Mouse (Mus musculus) kidney, embryonic 16.5 days (tissue): Measurements from ENCODE around the gene Irx6. TPM values are rescaled to one million over a fixed set of nuclear protein-coding genes. Genes with fewer than 3 reads are reported as not detected.

Experiments used
- ATAC-seq: fragments of 200-750 bp; cut with Nextera tagmentation; 2 replicates; pipeline ENCODE4 v1.8.0; 2017; ENCODE audit warnings: moderate TSS enrichment; ENCODE audit not compliant: low FRiP score, low TSS enrichment
- H3K27ac ChIP-seq: fragments of 300-500 bp; sonication (generic); 2 replicates; pipeline ENCODE4 v1.5.1; 2014; ENCODE audit warnings: low read length
- H3K27me3 ChIP-seq: fragments of 300-500 bp; sonication (generic); 2 replicates; pipeline ENCODE4 v1.6.1; 2014; ENCODE audit warnings: low read length, control low read depth, mixed read lengths; ENCODE audit not compliant: insufficient read depth
- H3K36me3 ChIP-seq: fragments of 300-500 bp; sonication (generic); 2 replicates; pipeline ENCODE4 v1.6.1; 2014; ENCODE audit warnings: low read length, control low read depth, mixed read lengths; ENCODE audit not compliant: insufficient read depth
- H3K4me1 ChIP-seq: fragments of 300-500 bp; sonication (generic); 2 replicates; pipeline ENCODE4 v1.6.1; 2014; ENCODE audit warnings: low read length, control low read depth, mixed read lengths; ENCODE audit not compliant: insufficient read depth
- H3K4me2 ChIP-seq: fragments of 300-500 bp; sonication (generic); replicated peaks from 2 replicates; pipeline ENCODE4 v1.6.1; 2014; ENCODE audit warnings: low read depth, low read length
- H3K4me3 ChIP-seq: fragments of 300-500 bp; sonication (generic); 2 replicates; pipeline ENCODE4 v1.5.1; 2014; ENCODE audit warnings: mild to moderate bottlenecking, low read length
- H3K9ac ChIP-seq: fragments of 300-500 bp; sonication (generic); replicated peaks from 2 replicates; pipeline ENCODE4 v1.6.1; 2014; ENCODE audit warnings: low read length
- H3K9me3 ChIP-seq: fragments of 300-500 bp; sonication (generic); 2 replicates; pipeline ENCODE4 v1.6.1; 2016; ENCODE audit warnings: low read length, control low read depth
- WGBS: fragments of 180-500 bp; shearing (Covaris S2); extraction: QIAGEN DNeasy Blood & Tissue Kit; methylation state at CpG from one replicate; pipeline ENCODE4 v1.1.7; 2014; 5-methylcytosine and 5-hydroxymethylcytosine counted together
- polyA plus RNA-seq: library from polyadenylated mRNA; unstranded; fragments of >200 nt; fragmentation: Nextera tagmentation; extraction: Ambion mirVana; gene quantifications from 2 replicates; pipeline ENCODE4 v1.2.1, GENCODE M21; 2015

The Irx6 gene
- polyA plus RNA-seq, 1 experiment from 2014 or later = 0.14 TPM

DNA sequence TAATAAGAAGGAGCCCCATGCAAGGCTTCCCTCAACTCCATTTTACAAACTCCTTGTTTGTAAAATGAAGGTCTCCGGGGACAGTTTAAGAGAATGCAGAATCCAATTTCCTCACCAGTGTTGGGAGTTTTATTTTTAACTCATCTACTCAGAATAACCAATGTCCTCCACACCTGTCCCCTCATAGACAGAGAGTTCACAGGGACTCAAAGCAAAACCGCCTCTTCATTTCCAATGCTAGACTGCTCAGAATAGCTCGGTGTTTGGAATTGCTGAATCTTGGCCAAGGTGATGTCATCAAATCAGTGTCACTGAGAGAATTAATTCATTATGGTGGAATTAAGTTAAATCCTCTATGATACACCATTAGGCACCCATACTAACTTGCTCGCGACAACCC, 44.0 kb downstream of the Irx6 start:
- no peaks in the 10 kb centered on the region for H3K9me3 ChIP-seq
- H3K36me3 ChIP-seq = no peaks in the 10 kb centered on the region
- H3K4me2 ChIP-seq = no peak overlapping the region
- no peak overlapping the region for H3K27ac ChIP-seq
- WGBS = 87% methylated on average over 5 of the region's 5 CpGs
- no peak overlapping the region for H3K4me3 ChIP-seq
- H3K27me3 ChIP-seq = no peaks in the 10 kb centered on the region; the same call in 1 of the 2 replicates
- no peak overlapping the region for H3K9ac ChIP-seq
- no peak for ATAC-seq
- no peaks in the 10 kb centered on the region for H3K4me1 ChIP-seq

- no peak overlapping the region for H3K4me3 ChIP-seq
- no peaks in the 10 kb centered on the region for H3K36me3 ChIP-seq
- H3K27me3 ChIP-seq = no peaks in the 10 kb centered on the region; the same call in 1 of the 2 replicates
- H3K9ac ChIP-seq = no peak overlapping the region
- H3K27ac ChIP-seq = no peak overlapping the region
- 0 out of 2 replicates have a peak overlapping the region, but pooled peaks have one; percentile 20 for H3K4me2 ChIP-seq
- H3K4me1 ChIP-seq = 0 out of 2 replicates have a peak, but pooled peaks cover 3% of the 10 kb centered on the region
- peak; percentile 87 for ATAC-seq
- WGBS = 35% methylated on average over 12 of the region's 12 CpGs
- no peaks in the 10 kb centered on the region for H3K9me3 ChIP-seq
Measured at GRCm38 (mm10) chr8:92721266-92721935, 47.3 kb downstream of the Irx6 start.

DNA sequence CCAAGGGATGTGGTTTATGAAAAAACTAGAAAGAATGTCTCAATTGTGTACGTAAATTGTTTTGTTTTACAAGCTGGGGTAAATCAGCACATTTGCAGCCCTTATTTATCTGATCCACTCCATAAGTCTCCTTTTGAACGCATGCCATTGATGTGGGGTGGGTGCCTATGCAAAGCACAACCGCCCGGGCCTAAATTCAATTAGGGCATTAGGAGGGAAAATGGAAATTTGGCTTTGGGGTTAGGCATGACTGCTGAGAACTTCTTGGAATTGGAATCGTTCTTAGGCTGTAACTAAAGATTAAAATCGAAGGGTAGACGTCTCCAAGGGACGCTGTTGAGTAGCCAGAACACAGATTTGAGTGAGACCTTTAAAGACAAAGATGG, 47.8 kb downstream of the Irx6 start:
- H3K36me3 ChIP-seq = no peaks in the 10 kb centered on the region
- H3K27ac ChIP-seq = no peak overlapping the region
- 63% methylated on average over 8 of the region's 8 CpGs for WGBS
- no peaks in the 10 kb centered on the region for H3K9me3 ChIP-seq
- no peak overlapping the region for H3K4me2 ChIP-seq
- no peak for ATAC-seq
- H3K9ac ChIP-seq = no peak overlapping the region
- no peak overlapping the region for H3K4me3 ChIP-seq
- 0 out of 2 replicates have a peak, but pooled peaks cover 3% of the 10 kb centered on the region for H3K4me1 ChIP-seq
- H3K27me3 ChIP-seq = no peaks in the 10 kb centered on the region; the same call in 1 of the 2 replicates

GRCm38 (mm10) chr8:92723320-92723719, 49.2 kb downstream of the Irx6 start:
- H3K4me3 ChIP-seq = no peak overlapping the region
- H3K9me3 ChIP-seq = no peaks in the 10 kb centered on the region
- no peaks in the 10 kb centered on the region; the same call in 1 of the 2 replicates for H3K27me3 ChIP-seq
- no peaks in the 10 kb centered on the region for H3K36me3 ChIP-seq
- H3K27ac ChIP-seq = no peak overlapping the region
- no peak overlapping the region for H3K9ac ChIP-seq
- H3K4me2 ChIP-seq = no peak overlapping the region
- 62% methylated on average over 6 of the region's 6 CpGs for WGBS
- 0 out of 2 replicates have a peak, but pooled peaks cover 3% of the 10 kb centered on the region for H3K4me1 ChIP-seq
- no peak for ATAC-seq

- Histone ChIP-seq H3K4me2 (no peak overlapping the region), H3K27ac (no peak overlapping the region)
- 57% methylated on average over 7 of the region's 7 CpGs for WGBS
Measured at GRCm38 (mm10) chr8:92723947-92724346, 49.9 kb downstream of the Irx6 start.

DNA sequence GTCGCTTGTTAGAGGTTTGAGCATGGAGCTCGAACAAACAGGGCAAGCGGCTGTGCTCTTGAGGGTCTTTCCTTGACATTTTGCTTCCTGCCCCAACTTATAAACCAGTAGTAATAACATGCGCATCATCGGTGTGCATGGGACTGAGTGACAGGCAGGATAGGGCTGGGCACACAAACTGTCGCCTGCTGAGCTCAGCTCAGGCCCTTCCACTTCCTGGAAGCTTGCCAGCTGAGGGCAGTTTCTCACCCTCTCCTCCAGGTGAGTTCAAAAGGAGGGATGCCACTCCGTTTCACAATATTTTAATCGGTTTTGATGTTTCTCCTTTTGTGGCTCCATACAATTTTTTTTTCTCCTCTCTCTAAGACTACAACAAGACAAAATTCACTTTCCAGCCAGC, 50.3 kb downstream of the Irx6 start:
- no peak for ATAC-seq
- no peaks in the 10 kb centered on the region for H3K36me3 ChIP-seq
- no peaks in the 10 kb centered on the region; the same call in 1 of the 2 replicates for H3K27me3 ChIP-seq
- 77% methylated on average over 8 of the region's 8 CpGs for WGBS
- H3K9me3 ChIP-seq = no peaks in the 10 kb centered on the region
- no peak overlapping the region for H3K4me3 ChIP-seq
- H3K4me1 ChIP-seq = 0 out of 2 replicates have a peak, but pooled peaks cover 3% of the 10 kb centered on the region
- no peak overlapping the region for H3K9ac ChIP-seq
- no peak overlapping the region for H3K27ac ChIP-seq
- H3K4me2 ChIP-seq = no peak overlapping the region

More at GRCm38 (mm10) chr8:92723947-92724346, 49.9 kb downstream of the Irx6 start:
- ATAC-seq = no peak
- Histone ChIP-seq H3K9ac (no peak overlapping the region), H3K4me3 (no peak overlapping the region), H3K27me3 (no peaks in the 10 kb centered on the region; the same call in 1 of the 2 replicates), H3K9me3 (no peaks in the 10 kb centered on the region), H3K4me1 (0 out of 2 replicates have a peak, but pooled peaks cover 3% of the 10 kb centered on the region), H3K36me3 (no peaks in the 10 kb centered on the region)

Other genes starting within 250 kb of the Irx6 start
- 142 and 148 TPM in 2 replicates for gene Mmp2, start 153.0 kb downstream of the Irx6 start, polyA plus RNA-seq
- gene Lpcat2, start 181.1 kb downstream of the Irx6 start, polyA plus RNA-seq = 5.5 and 6.1 TPM in 2 replicates
- gene Capns2, start 227.1 kb downstream of the Irx6 start, polyA plus RNA-seq = 0.21 TPM in 1 of 2 replicates, not detected in the other